Mouse (Mus musculus): ENCODE measurements around the gene Paxip1. TPM values are rescaled to one million over a fixed set of nuclear protein-coding genes. Genes with fewer than 3 reads are reported as not detected.

The Paxip1 gene
- 36.0 and 41.6 TPM in 2 replicates for polyA plus RNA-seq (2015; fragmentation: Nextera tagmentation; extraction: Ambion mirVana)

GRCm38 (mm10) chr5:27791303-27792172 is at the start of gene Paxip1:
TSS of gene Paxip1 (minus strand) at chr5:27791691.
- Histone ChIP-seq H3K27ac (peak within 1 kb of the TSS; percentile 94), H3K36me3 (peaks cover 27% of the 10 kb centered on the region), H3K27me3 (no peaks in the 10 kb centered on the region), H3K4me3 (peak within 1 kb of the TSS; percentile 78), H3K4me2 (peak within 1 kb of the TSS; percentile 61), H3K9me3 (no peaks in the 10 kb centered on the region), H3K9ac (peak within 1 kb of the TSS; percentile 81), H3K4me1 (peaks cover 12% of the 10 kb centered on the region)
- WGBS: under 1% methylated on average over 71 of the region's 73 CpGs
- peak; percentile 97 for ATAC-seq (ENCODE audit: insufficient number of reproducible peaks, insufficient read depth, low FRiP score, low TSS enrichment, low read depth)

- Histone ChIP-seq H3K36me3 (no peaks in the 10 kb centered on the region), H3K4me1 (0 out of 2 replicates have a peak, but pooled peaks cover 5% of the 10 kb centered on the region), H3K27ac (no peak overlapping the region), H3K9me3 (0 out of 2 replicates have a peak, but pooled peaks cover 4% of the 10 kb centered on the region), H3K9ac (no peak overlapping the region), H3K4me3 (no peak overlapping the region), H3K4me2 (no peak overlapping the region), H3K27me3 (peaks cover 22% of the 10 kb centered on the region)
- 44% methylated on average over 4 of the region's 4 CpGs for WGBS
- ATAC-seq (ENCODE audit: insufficient number of reproducible peaks, insufficient read depth, low FRiP score, low TSS enrichment, low read depth): no peak
Observed at GRCm38 (mm10) chr5:27838061-27838460, 46.6 kb upstream of the Paxip1 start.

GRCm38 (mm10) chr5:27835096-27835495 is 43.6 kb upstream of the Paxip1 start:
- H3K9me3 ChIP-seq: 0 out of 2 replicates have a peak, but pooled peaks cover 4% of the 10 kb centered on the region
- no peak overlapping the region for H3K9ac ChIP-seq
- ATAC-seq (ENCODE audit: insufficient number of reproducible peaks, insufficient read depth, low FRiP score, low TSS enrichment, low read depth): no peak
- no peaks in the 10 kb centered on the region for H3K36me3 ChIP-seq
- WGBS: 73% methylated on average over 2 of the region's 2 CpGs
- no peaks in the 10 kb centered on the region for H3K4me1 ChIP-seq
- no peak overlapping the region for H3K4me3 ChIP-seq
- no peaks in the 10 kb centered on the region for H3K27me3 ChIP-seq
- H3K27ac ChIP-seq: no peak overlapping the region
- no peak overlapping the region for H3K4me2 ChIP-seq

GRCm38 (mm10) chr5:27827971-27828370 is 36.5 kb upstream of the Paxip1 start:
- no peaks in the 10 kb centered on the region for H3K4me1 ChIP-seq
- ATAC-seq (ENCODE audit: insufficient number of reproducible peaks, insufficient read depth, low FRiP score, low TSS enrichment, low read depth): no peak
- no peak overlapping the region for H3K9ac ChIP-seq
- H3K27me3 ChIP-seq: no peaks in the 10 kb centered on the region
- H3K9me3 ChIP-seq: no peaks in the 10 kb centered on the region
- no peak overlapping the region for H3K4me2 ChIP-seq
- 80% methylated on average over 7 of the region's 7 CpGs for WGBS
- H3K36me3 ChIP-seq: no peaks in the 10 kb centered on the region
- no peak overlapping the region for H3K4me3 ChIP-seq
- no peak overlapping the region for H3K27ac ChIP-seq

GRCm38 (mm10) chr5:27821161-27821560 is 29.7 kb upstream of the Paxip1 start:
- no peaks in the 10 kb centered on the region for H3K27me3 ChIP-seq
- H3K36me3 ChIP-seq: no peaks in the 10 kb centered on the region
- H3K9me3 ChIP-seq: no peaks in the 10 kb centered on the region
- no peaks in the 10 kb centered on the region for H3K4me1 ChIP-seq
- H3K27ac ChIP-seq: no peak overlapping the region
- no peak for ATAC-seq (ENCODE audit: insufficient number of reproducible peaks, insufficient read depth, low FRiP score, low TSS enrichment, low read depth)
- no peak overlapping the region for H3K9ac ChIP-seq
- H3K4me2 ChIP-seq: no peak overlapping the region
- 54% methylated on average over 6 of the region's 6 CpGs for WGBS
- no peak overlapping the region for H3K4me3 ChIP-seq

- no peak for ATAC-seq (ENCODE audit: insufficient number of reproducible peaks, insufficient read depth, low FRiP score, low TSS enrichment, low read depth)
- Histone ChIP-seq H3K4me2 (no peak overlapping the region), H3K27me3 (no peaks in the 10 kb centered on the region), H3K9ac (no peak overlapping the region), H3K4me3 (no peak overlapping the region), H3K36me3 (no peaks in the 10 kb centered on the region), H3K27ac (no peak overlapping the region), H3K4me1 (no peaks in the 10 kb centered on the region), H3K9me3 (no peaks in the 10 kb centered on the region)
- WGBS: 52% methylated on average over 3 of the region's 3 CpGs
Observed at GRCm38 (mm10) chr5:27818840-27819672, 27.6 kb upstream of the Paxip1 start.

GRCm38 (mm10) chr5:27814282-27814681 is 22.8 kb upstream of the Paxip1 start:
- H3K36me3 ChIP-seq: no peaks in the 10 kb centered on the region
- 84% methylated on average over 2 of the region's 2 CpGs for WGBS
- no peak overlapping the region for H3K4me2 ChIP-seq
- H3K27ac ChIP-seq: no peak overlapping the region
- H3K9ac ChIP-seq: no peak overlapping the region
- no peaks in the 10 kb centered on the region for H3K4me1 ChIP-seq
- H3K27me3 ChIP-seq: no peaks in the 10 kb centered on the region
- no peak for ATAC-seq (ENCODE audit: insufficient number of reproducible peaks, insufficient read depth, low FRiP score, low TSS enrichment, low read depth)
- H3K9me3 ChIP-seq: no peaks in the 10 kb centered on the region
- H3K4me3 ChIP-seq: no peak overlapping the region

- no peaks in the 10 kb centered on the region for H3K9me3 ChIP-seq
- no peak overlapping the region for H3K4me2 ChIP-seq
- no peak for ATAC-seq (ENCODE audit: insufficient number of reproducible peaks, insufficient read depth, low FRiP score, low TSS enrichment, low read depth)
- no peak overlapping the region for H3K27ac ChIP-seq
- no peaks in the 10 kb centered on the region for H3K27me3 ChIP-seq
- H3K36me3 ChIP-seq: peaks cover 3% of the 10 kb centered on the region; the same call in 1 of the 2 replicates
- WGBS: 7% methylated on average over 1 of the region's 1 CpGs
- H3K4me1 ChIP-seq: peaks cover 12% of the 10 kb centered on the region
- H3K9ac ChIP-seq: no peak overlapping the region
- H3K4me3 ChIP-seq: no peak overlapping the region
Observed at GRCm38 (mm10) chr5:27793923-27794322, 2.4 kb upstream of the Paxip1 start.

- Histone ChIP-seq H3K36me3 (peaks cover 15% of the 10 kb centered on the region), H3K4me3 (peak overlapping the region; percentile 78), H3K27me3 (no peaks in the 10 kb centered on the region), H3K27ac (no peak overlapping the region), H3K9me3 (no peaks in the 10 kb centered on the region), H3K9ac (no peak overlapping the region), H3K4me2 (peak overlapping the region; percentile 61), H3K4me1 (peaks cover 12% of the 10 kb centered on the region)
- WGBS: 45% methylated on average over 9 of the region's 9 CpGs
- ATAC-seq (ENCODE audit: insufficient number of reproducible peaks, insufficient read depth, low FRiP score, low TSS enrichment, low read depth): no peak
Observed at GRCm38 (mm10) chr5:27792531-27793205, 1.2 kb upstream of the Paxip1 start.

GRCm38 (mm10) chr5:27792173-27792470 is 631 bp upstream of the Paxip1 start:
- no peaks in the 10 kb centered on the region for H3K9me3 ChIP-seq
- H3K4me3 ChIP-seq: peak overlapping the region; percentile 78
- 15% methylated on average over 8 of the region's 8 CpGs for WGBS
- H3K4me1 ChIP-seq: peaks cover 12% of the 10 kb centered on the region
- H3K9ac ChIP-seq: peak overlapping the region; percentile 81
- H3K4me2 ChIP-seq: peak overlapping the region; percentile 61
- peak overlapping the region; percentile 94 for H3K27ac ChIP-seq
- H3K36me3 ChIP-seq: peaks cover 21% of the 10 kb centered on the region
- no peaks in the 10 kb centered on the region for H3K27me3 ChIP-seq
- ATAC-seq (ENCODE audit: insufficient number of reproducible peaks, insufficient read depth, low FRiP score, low TSS enrichment, low read depth): no peak

GRCm38 (mm10) chr5:27790910-27791288 is 592 bp downstream of the Paxip1 start:
- Histone ChIP-seq H3K9me3 (no peaks in the 10 kb centered on the region), H3K36me3 (peaks cover 33% of the 10 kb centered on the region), H3K4me1 (peaks cover 12% of the 10 kb centered on the region), H3K4me3 (peak overlapping the region; percentile 78), H3K9ac (peak overlapping the region; percentile 81), H3K27ac (peak overlapping the region; percentile 94), H3K4me2 (peak overlapping the region; percentile 61), H3K27me3 (no peaks in the 10 kb centered on the region)
- peak; percentile 68 for ATAC-seq (ENCODE audit: insufficient number of reproducible peaks, insufficient read depth, low FRiP score, low TSS enrichment, low read depth)
- WGBS: under 1% methylated on average over 38 of the region's 47 CpGs
